Mouse (Mus musculus) forelimb bud, embryonic 11.5 days (tissue): ENCODE results near the gene Apbb2.

Source experiments
- DNase-seq: peaks from one replicate; pipeline ENCODE4 v3.0.0-alpha.2; 2012; ENCODE audit warnings: low read depth, low spot score

Apbb2 gene

GRCm38 (mm10) chr5:66384806-66385446 lies 233.7 kb downstream of the Apbb2 start:
- no peak for DNase-seq

GRCm38 (mm10) chr5:66384114-66384513 lies 234.5 kb downstream of the Apbb2 start:
- no peak for DNase-seq

- no peak for DNase-seq
These were observed 236.5 kb downstream of the Apbb2 start for GRCm38 (mm10) chr5:66382111-66382510.

- DNase-seq: peak; percentile 57
These were observed 239.6 kb downstream of the Apbb2 start for GRCm38 (mm10) chr5:66378968-66379367.

- DNase-seq: no peak
These were observed 241.9 kb downstream of the Apbb2 start for GRCm38 (mm10) chr5:66376589-66377270.

- no peak for DNase-seq
These were observed 244.2 kb downstream of the Apbb2 start for GRCm38 (mm10) chr5:66374413-66374812.

- DNase-seq: no peak
These were observed 244.9 kb downstream of the Apbb2 start for GRCm38 (mm10) chr5:66373515-66374164.

GRCm38 (mm10) chr5:66371131-66371530 lies 247.5 kb downstream of the Apbb2 start:
- no peak for DNase-seq

- peak; percentile 76 for DNase-seq
These were observed 249.6 kb downstream of the Apbb2 start for GRCm38 (mm10) chr5:66368966-66369365.

- peak; percentile 76 for DNase-seq
These were observed 250.9 kb downstream of the Apbb2 start for GRCm38 (mm10) chr5:66367641-66368040.

GRCm38 (mm10) chr5:66363274-66364261 lies 255.0 kb downstream of the Apbb2 start:
- no peak for DNase-seq

- no peak for DNase-seq
These were observed 257.8 kb downstream of the Apbb2 start for GRCm38 (mm10) chr5:66360739-66361138.

- DNase-seq: no peak
These were observed 258.7 kb downstream of the Apbb2 start for GRCm38 (mm10) chr5:66359742-66360423.

GRCm38 (mm10) chr5:66355147-66355546 lies 263.4 kb downstream of the Apbb2 start:
- DNase-seq: no peak

- no peak for DNase-seq
These were observed 264.7 kb downstream of the Apbb2 start for GRCm38 (mm10) chr5:66353876-66354275.

- no peak for DNase-seq
These were observed 266.7 kb downstream of the Apbb2 start for GRCm38 (mm10) chr5:66351836-66352390.

GRCm38 (mm10) chr5:66351064-66351463 lies 267.5 kb downstream of the Apbb2 start:
- peak; percentile 52 for DNase-seq

GRCm38 (mm10) chr5:66350611-66351010 lies 268.0 kb downstream of the Apbb2 start:
- no peak for DNase-seq

- no peak for DNase-seq
These were observed 270.2 kb downstream of the Apbb2 start for GRCm38 (mm10) chr5:66348421-66348820.

- DNase-seq: no peak
These were observed 271.8 kb downstream of the Apbb2 start for GRCm38 (mm10) chr5:66346756-66347155.

GRCm38 (mm10) chr5:66345140-66345539 lies 273.4 kb downstream of the Apbb2 start:
- no peak for DNase-seq
